Comparison of ENCODE assay signal across 30 mouse cellular contexts in the genomic region with DNA sequence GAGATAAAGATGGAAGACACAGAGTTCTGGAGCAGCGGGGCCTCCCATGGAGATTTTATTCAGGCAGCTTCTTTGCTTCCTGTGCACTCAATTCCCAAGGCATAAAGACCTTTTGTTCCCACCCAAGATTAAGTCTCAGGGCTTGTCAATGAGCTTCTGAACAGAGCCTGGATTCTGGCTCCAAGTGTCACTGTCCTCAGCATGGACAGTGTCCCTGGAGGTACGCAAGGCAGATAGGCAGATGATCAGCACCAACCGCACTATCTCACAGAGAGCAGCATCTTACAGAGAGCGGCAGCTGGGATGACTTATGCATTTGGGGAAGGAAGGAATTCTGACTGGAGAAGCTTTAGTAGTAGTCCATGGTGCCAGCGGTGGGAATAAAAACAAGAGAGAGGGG. TPM values are rescaled to one million over a fixed set of nuclear protein-coding genes. Genes with fewer than 3 reads are reported as not detected.
A peak's percentile ranks its signal among the peaks of the same experiment; 100 is the strongest.
DNase-seq lines count a peak whose midpoint lies in the region; ATAC-seq lines count a peak whose summit lies in the region.
"Had no signal": no experiment of that assay in that cellular context is flagged by ENCODE, and none has a peak within 500 bp of the region (broad histone marks: within the 10 kb centered on the region; RNA-seq: fewer than 3 reads in every experiment).

No protein-coding gene starts in this region.

- 53% methylated on average over 5 of the region's 5 CpGs for WGBS in hindbrain, embryonic 10.5 days
- WGBS in hindbrain, embryonic 13.5 days: 50% methylated on average over 5 of the region's 5 CpGs
- 56% methylated on average over 5 of the region's 5 CpGs for WGBS in embryonic facial prominence, embryonic 10.5 days

- no peak for ATAC-seq in hindbrain, embryonic 13.5 days (ENCODE audit: low FRiP score)
- ATAC-seq: activated CD4-positive, CD25-positive, alpha-beta regulatory T cell, adult 4 months; forebrain, embryonic 13.5 days; hindbrain, embryonic 16.5 days; intestine, embryonic 15.5 days; lung, postnatal 0 days had no signal

- H3K36me3 ChIP-seq in hindbrain, embryonic 10.5 days: 0 out of 2 replicates have a peak, but pooled peaks cover 4% of the 10 kb centered on the region
- no peaks in the 10 kb centered on the region for H3K36me3 ChIP-seq in hindbrain, embryonic 13.5 days
- H3K36me3 ChIP-seq in embryonic facial prominence, embryonic 10.5 days (replicated peaks): peaks cover 56% of the 10 kb centered on the region

- no peaks in the 10 kb centered on the region for H3K9me3 ChIP-seq in hindbrain, embryonic 10.5 days
- H3K9me3 ChIP-seq in hindbrain, embryonic 13.5 days: no peaks in the 10 kb centered on the region
- H3K9me3 ChIP-seq in embryonic facial prominence, embryonic 10.5 days: no peaks in the 10 kb centered on the region
- H3K9me3 ChIP-seq: forebrain, embryonic 13.5 days; heart, embryonic 12.5 days; intestine, embryonic 15.5 days; limb, embryonic 10.5 days; limb, embryonic 15.5 days; liver, embryonic 13.5 days; megakaryocyte, embryonic 14.5 days had no signal

- peak overlapping the region; percentile 62 for H3K27ac ChIP-seq in hindbrain, embryonic 10.5 days
- no peak overlapping the region for H3K27ac ChIP-seq in hindbrain, embryonic 13.5 days
- H3K27ac ChIP-seq in embryonic facial prominence, embryonic 10.5 days (replicated peaks): peak overlapping the region; percentile 54
- H3K27ac ChIP-seq: forebrain, embryonic 13.5 days; intestine, embryonic 15.5 days; kidney, postnatal 0 days; limb, embryonic 10.5 days; limb, embryonic 15.5 days; liver, embryonic 13.5 days; stomach, postnatal 0 days had no signal

- peaks cover 10% of the 10 kb centered on the region for H3K4me1 ChIP-seq in hindbrain, embryonic 10.5 days (replicated peaks)
- H3K4me1 ChIP-seq in hindbrain, embryonic 13.5 days (replicated peaks): 0 out of 2 replicates have a peak, but pooled peaks cover 5% of the 10 kb centered on the region
- peaks cover 34% of the 10 kb centered on the region for H3K4me1 ChIP-seq in embryonic facial prominence, embryonic 10.5 days
- H3K4me1 ChIP-seq: intestine, embryonic 15.5 days; limb, embryonic 15.5 days; liver, embryonic 13.5 days had no signal

- no peak overlapping the region for H3K4me2 ChIP-seq in hindbrain, embryonic 13.5 days
- H3K4me2 ChIP-seq: forebrain, embryonic 13.5 days; heart, embryonic 12.5 days; intestine, embryonic 15.5 days; limb, embryonic 15.5 days; liver, embryonic 13.5 days had no signal

- H3K9ac ChIP-seq in hindbrain, embryonic 13.5 days: no peak overlapping the region
- H3K9ac ChIP-seq: forebrain, embryonic 13.5 days; heart, embryonic 12.5 days; intestine, embryonic 15.5 days; limb, embryonic 15.5 days; liver, embryonic 13.5 days had no signal

- intact Hi-C loops in left cerebral cortex, postnatal 36 days (cut with DNase I): no loop called here

- DNase-seq in hindbrain, embryonic 10.5 days (ENCODE audit: low spot score): no peak
- peak; percentile 8 for DNase-seq in retina, postnatal 1 day
- DNase-seq in retina, embryonic 14.5 days (ENCODE audit: low spot score): no peak
- DNase-seq in embryonic facial prominence, embryonic 10.5 days (ENCODE audit: low spot score): no peak
- DNase-seq in left cerebral cortex, postnatal 36 days (ENCODE audit: low spot score in 2 of 2): no peak
- DNase-seq: adrenal gland, adult 2 months; adrenal gland, postnatal 36 days; cerebellum, adult 2 months; cerebellum, postnatal 14 days; gastrocnemius, postnatal 25 days; heart, postnatal 4 days; kidney, postnatal 4 days; liver, embryonic 13.5 days; lung, adult 18-20 months; lung, postnatal 4 days; right cerebral cortex, postnatal 4 days had no signal

- H3K27me3 ChIP-seq in hindbrain, embryonic 10.5 days (ENCODE audit: insufficient read depth, poor library complexity, severe bottlenecking): no peaks in the 10 kb centered on the region
- H3K27me3 ChIP-seq in hindbrain, embryonic 13.5 days: no peaks in the 10 kb centered on the region
- no peaks in the 10 kb centered on the region for H3K27me3 ChIP-seq in embryonic facial prominence, embryonic 10.5 days (replicated peaks; ENCODE audit: low read depth, poor library complexity, severe bottlenecking)
- H3K27me3 ChIP-seq: CH12.LX; forebrain, embryonic 13.5 days; heart, embryonic 12.5 days; intestine, embryonic 15.5 days; limb, embryonic 15.5 days; liver, embryonic 13.5 days had no signal

- no peak overlapping the region for H3K4me3 ChIP-seq in hindbrain, embryonic 10.5 days
- H3K4me3 ChIP-seq in hindbrain, embryonic 13.5 days: no peak overlapping the region
- H3K4me3 ChIP-seq in embryonic facial prominence, embryonic 10.5 days: no peak overlapping the region
- H3K4me3 ChIP-seq: erythroblast, embryonic 14.5 days; forebrain, embryonic 13.5 days; heart, embryonic 12.5 days; intestine, embryonic 15.5 days; limb, embryonic 10.5 days; limb, embryonic 15.5 days; liver, embryonic 13.5 days; megakaryocyte, embryonic 14.5 days had no signal

RNA-seq across cellular contexts. Expression of gene Tmem87b, which starts 31.6 kb away (rescaled TPM):
- polyA plus RNA-seq in hindbrain, embryonic 10.5 days (2016; fragmentation: Nextera tagmentation; extraction: Ambion mirVana): 23.6 and 29.4 TPM in 2 replicates
- 36.3 and 39.0 TPM in 2 replicates for polyA plus RNA-seq in hindbrain, embryonic 13.5 days (2015; fragmentation: Nextera tagmentation; extraction: Ambion mirVana)
- 29.7 TPM in 2 replicates for polyA plus RNA-seq in embryonic facial prominence, embryonic 10.5 days (2016; fragmentation: Nextera tagmentation; extraction: Ambion mirVana)
- 10 to 100 TPM; 31.9 to 34.9 TPM for total RNA-seq in left cerebral cortex, postnatal 36 days (2021)
